Mouse (Mus musculus) thymus, adult 2 months (tissue): ENCODE measurements around the gene Tenm2.

Experiments used
- CTCF ChIP-seq: fragments of 200-500 bp; IDR thresholded peaks from 2 replicates; pipeline ENCODE4 v1.5.1; 2012; ENCODE audit warnings: mild to moderate bottlenecking, control low read depth, low read length, moderate library complexity, borderline replicate concordance; ENCODE audit not compliant: control insufficient read depth, poor library complexity, insufficient read depth; ENCODE audit errors: extremely low read depth
- POLR2A ChIP-seq: fragments of 200-500 bp; IDR thresholded peaks from 2 replicates; pipeline ENCODE4 v1.6.1; 2012; ENCODE audit warnings: mild to moderate bottlenecking, low read length, control low read depth, moderate library complexity; ENCODE audit not compliant: control insufficient read depth, poor library complexity, insufficient read depth; ENCODE audit errors: extremely low read depth

DNA sequence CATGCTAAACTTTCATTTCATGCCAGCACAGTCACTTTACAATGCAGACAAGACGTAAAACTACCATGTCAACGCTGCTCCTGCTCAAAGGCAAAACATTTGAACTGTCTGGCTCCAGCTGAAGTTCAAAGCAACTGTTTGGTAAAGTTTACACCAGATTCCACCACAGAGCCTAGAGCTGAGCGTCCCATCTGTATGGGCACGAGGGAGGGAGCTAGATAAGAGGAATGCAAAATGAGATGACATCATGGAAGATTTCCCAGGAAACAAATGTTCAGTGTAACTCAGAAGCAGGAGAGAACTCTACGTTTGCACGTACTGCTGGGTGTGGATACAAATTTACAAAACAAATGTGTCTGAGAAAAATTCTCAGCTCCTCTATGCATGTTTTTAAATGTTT is 600.7 kb downstream of the Tenm2 start:
- no peak for TF ChIP-seq POLR2A
- TF ChIP-seq CTCF, result no peak
